Mouse (Mus musculus) cerebellum, postnatal 4 days (tissue): Measurements from ENCODE around the gene Lxn.

Experiments
- DNase-seq, 2 experiments: peaks; one replicate each; pipeline ENCODE4 v3.0.0; 2022; ENCODE audit warnings: low spot score in 2 of 2, mixed read lengths in 1 of 2

Gene Lxn

GRCm38 (mm10) chr3:67459881-67460280 is 3.8 kb downstream of the Lxn start:
- no peak for DNase-seq

GRCm38 (mm10) chr3:67450601-67451210 is 13.0 kb downstream of the Lxn start:
- no peak for DNase-seq

- no peak for DNase-seq
These were observed 14.1 kb downstream of the Lxn start for GRCm38 (mm10) chr3:67449660-67450059.

- DNase-seq: no peak
These were observed 16.6 kb downstream of the Lxn start for GRCm38 (mm10) chr3:67447143-67447542.

GRCm38 (mm10) chr3:67434011-67434410 is 29.7 kb downstream of the Lxn start:
- DNase-seq: no peak

GRCm38 (mm10) chr3:67429999-67430380 is 33.7 kb downstream of the Lxn start, which contains the start of gene Gfm1:
Gene Gfm1 (plus strand): TSS chr3:67430096.
- DNase-seq: peak; percentile 75 to 90

GRCm38 (mm10) chr3:67429338-67429998 is 34.3 kb downstream of the Lxn start:
- DNase-seq: no peak
